Mouse (Mus musculus) erythroblast, embryonic 14.5 days (primary cell): ENCODE results near the gene Scn1b. TPM values are rescaled to one million over a fixed set of nuclear protein-coding genes. Genes with fewer than 3 reads are reported as not detected.

Experiments used
- H3K27me3 ChIP-seq: 2 replicates; pipeline ENCODE4 v1.6.1; 2012; ENCODE audit warnings: inconsistent platforms; ENCODE audit not compliant: control insufficient read depth
- H3K36me3 ChIP-seq: 2 replicates; pipeline ENCODE4 v1.6.1; 2012; ENCODE audit warnings: mild to moderate bottlenecking, inconsistent platforms; ENCODE audit not compliant: control insufficient read depth
- H3K4me1 ChIP-seq: 2 replicates; pipeline ENCODE4 v1.6.1; 2012; ENCODE audit warnings: inconsistent platforms; ENCODE audit not compliant: control insufficient read depth
- H3K4me3 ChIP-seq: replicated peaks from 2 replicates; pipeline ENCODE3; 2012; ENCODE audit warnings: moderate library complexity, mild to moderate bottlenecking, inconsistent platforms
- H3K9me3 ChIP-seq: 2 replicates; pipeline ENCODE4 v1.6.1; 2012; ENCODE audit warnings: low read length, inconsistent platforms, mixed read lengths; ENCODE audit not compliant: control insufficient read depth
- GATA1 ChIP-seq: IDR thresholded peaks from 2 replicates; pipeline ENCODE4 v1.6.1; 2012; ENCODE audit warnings: low read length, inconsistent platforms, mixed read lengths
- TAL1 ChIP-seq: IDR thresholded peaks from 3 replicates; pipeline ENCODE4 v1.6.1; 2012; ENCODE audit warnings: low read length, inconsistent platforms, mixed read lengths
- polyA plus RNA-seq: library from polyadenylated mRNA; stranded (reverse); fragments of >175 nt; gene quantifications from 2 replicates; pipeline ENCODE4 v1.2.3, GENCODE M21; 2012

Scn1b gene
- polyA plus RNA-seq, 1 experiment: 0.07 TPM

DNA sequence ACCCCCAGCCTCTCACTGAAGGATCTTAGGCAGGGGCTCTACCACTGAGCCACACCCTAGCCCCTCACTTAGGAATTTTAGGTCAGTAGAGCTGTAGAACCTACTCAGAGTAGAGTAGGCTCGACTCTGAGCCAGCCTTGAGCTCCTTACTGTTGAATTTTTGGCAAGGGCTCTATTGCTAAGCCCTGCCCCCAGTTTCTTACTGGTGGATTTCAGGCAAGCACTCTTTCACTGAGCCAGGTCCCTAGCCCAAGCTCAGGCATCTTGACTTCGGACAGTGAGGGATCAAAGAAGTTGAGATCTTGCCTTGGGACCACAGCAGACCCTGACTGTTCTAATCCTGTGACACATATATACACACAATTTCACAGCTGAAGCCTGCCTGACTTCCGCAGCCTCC is 3.1 kb downstream of the Scn1b start:
- Histone ChIP-seq H3K9me3 (no peaks in the 10 kb centered on the region), H3K27me3 (peaks cover 39% of the 10 kb centered on the region), H3K4me3 (no peak overlapping the region), H3K36me3 (no peaks in the 10 kb centered on the region; the same call in 1 of the 2 replicates), H3K4me1 (no peaks in the 10 kb centered on the region)
- no peak for TF ChIP-seq TAL1
- TF ChIP-seq GATA1: no peak

- no peaks in the 10 kb centered on the region for H3K9me3 ChIP-seq
- H3K4me3 ChIP-seq: no peak overlapping the region
- H3K4me1 ChIP-seq: no peaks in the 10 kb centered on the region
- H3K36me3 ChIP-seq: no peaks in the 10 kb centered on the region
- TF ChIP-seq TAL1 (no peak), GATA1 (no peak)
- H3K27me3 ChIP-seq: peaks cover 36% of the 10 kb centered on the region
Measured at GRCm38 (mm10) chr7:31122641-31123631, 3.9 kb downstream of the Scn1b start.

GRCm38 (mm10) chr7:31119556-31119955 is 7.2 kb downstream of the Scn1b start:
- Histone ChIP-seq H3K4me3 (no peak overlapping the region), H3K9me3 (no peaks in the 10 kb centered on the region), H3K4me1 (no peaks in the 10 kb centered on the region), H3K36me3 (no peaks in the 10 kb centered on the region), H3K27me3 (peaks cover 3% of the 10 kb centered on the region)
- TF ChIP-seq GATA1 (no peak), TAL1 (no peak)

- H3K27me3 ChIP-seq: no peaks in the 10 kb centered on the region
- no peak for TF ChIP-seq TAL1
- TF ChIP-seq GATA1: no peak
- H3K4me1 ChIP-seq: no peaks in the 10 kb centered on the region
- no peaks in the 10 kb centered on the region for H3K36me3 ChIP-seq
- no peaks in the 10 kb centered on the region for H3K9me3 ChIP-seq
- no peak overlapping the region for H3K4me3 ChIP-seq
Measured at GRCm38 (mm10) chr7:31118486-31118885, 8.3 kb downstream of the Scn1b start.

GRCm38 (mm10) chr7:31117465-31117864 is 9.3 kb downstream of the Scn1b start:
- TF ChIP-seq TAL1 (no peak), GATA1 (no peak)
- no peaks in the 10 kb centered on the region for H3K4me1 ChIP-seq
- no peaks in the 10 kb centered on the region for H3K36me3 ChIP-seq
- H3K27me3 ChIP-seq: no peaks in the 10 kb centered on the region
- H3K4me3 ChIP-seq: no peak overlapping the region
- H3K9me3 ChIP-seq: no peaks in the 10 kb centered on the region

DNA sequence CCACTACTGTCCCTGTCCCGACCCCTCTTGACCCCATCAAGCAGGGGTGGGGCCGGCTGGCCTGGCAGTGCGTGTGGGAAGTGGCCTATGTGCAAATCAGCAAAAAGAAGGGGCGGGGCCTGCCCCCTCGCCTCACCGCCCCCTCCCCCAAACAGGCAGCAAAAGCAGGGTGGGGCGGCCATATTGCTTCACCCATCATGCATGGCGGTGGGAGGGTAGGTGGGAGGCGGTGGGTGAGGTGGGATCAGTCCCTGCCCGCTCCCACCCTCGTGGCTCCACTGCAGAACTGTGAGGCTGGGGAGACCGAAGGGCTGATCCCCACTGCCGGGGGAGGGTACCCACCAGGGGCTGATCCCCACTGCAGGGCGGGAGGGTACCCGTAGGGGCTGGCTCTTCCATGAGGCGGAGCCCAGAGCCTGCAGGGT is 10.1 kb downstream of the Scn1b start:
- H3K36me3 ChIP-seq: no peaks in the 10 kb centered on the region
- TF ChIP-seq GATA1: no peak
- no peak for TF ChIP-seq TAL1
- no peaks in the 10 kb centered on the region for H3K27me3 ChIP-seq
- H3K4me1 ChIP-seq: no peaks in the 10 kb centered on the region
- H3K4me3 ChIP-seq: peak overlapping the region; percentile 9
- H3K9me3 ChIP-seq: no peaks in the 10 kb centered on the region

- Histone ChIP-seq H3K4me3 (no peak overlapping the region), H3K36me3 (no peaks in the 10 kb centered on the region), H3K4me1 (no peaks in the 10 kb centered on the region), H3K27me3 (no peaks in the 10 kb centered on the region), H3K9me3 (no peaks in the 10 kb centered on the region)
- no peak for TF ChIP-seq GATA1
- no peak for TF ChIP-seq TAL1
Measured at GRCm38 (mm10) chr7:31115587-31116043, 11.2 kb downstream of the Scn1b start.

DNA sequence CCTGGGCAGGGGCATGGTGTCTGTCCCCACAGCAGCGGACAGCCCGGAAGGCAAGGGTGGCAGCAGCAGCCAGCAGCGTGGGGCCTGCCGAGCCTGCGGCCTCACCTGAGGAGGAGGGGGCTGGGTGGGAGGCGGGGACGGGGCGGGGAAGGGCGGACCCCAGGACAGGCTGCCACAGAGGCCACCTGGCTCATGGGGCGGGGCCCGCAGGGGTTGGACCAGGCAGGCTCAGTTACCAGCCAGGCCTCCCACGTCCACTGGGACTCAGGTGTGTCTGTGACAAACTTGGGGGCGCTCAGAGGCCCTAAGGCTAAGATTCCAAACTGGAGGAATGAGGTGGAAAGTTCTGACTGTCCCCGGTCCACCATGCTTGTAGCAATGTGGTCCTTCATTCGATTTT is 11.6 kb downstream of the Scn1b start, which contains the start of gene Hpn:
Gene Hpn, minus strand, starts transcription at position 109 of the 400 bp plus-strand sequence.
- Histone ChIP-seq H3K4me3 (peak within 1 kb of the TSS; percentile 47), H3K4me1 (no peaks in the 10 kb centered on the region), H3K36me3 (no peaks in the 10 kb centered on the region; the same call in 1 of the 2 replicates), H3K9me3 (no peaks in the 10 kb centered on the region), H3K27me3 (no peaks in the 10 kb centered on the region)
- no peak for TF ChIP-seq TAL1
- TF ChIP-seq GATA1: no peak

DNA sequence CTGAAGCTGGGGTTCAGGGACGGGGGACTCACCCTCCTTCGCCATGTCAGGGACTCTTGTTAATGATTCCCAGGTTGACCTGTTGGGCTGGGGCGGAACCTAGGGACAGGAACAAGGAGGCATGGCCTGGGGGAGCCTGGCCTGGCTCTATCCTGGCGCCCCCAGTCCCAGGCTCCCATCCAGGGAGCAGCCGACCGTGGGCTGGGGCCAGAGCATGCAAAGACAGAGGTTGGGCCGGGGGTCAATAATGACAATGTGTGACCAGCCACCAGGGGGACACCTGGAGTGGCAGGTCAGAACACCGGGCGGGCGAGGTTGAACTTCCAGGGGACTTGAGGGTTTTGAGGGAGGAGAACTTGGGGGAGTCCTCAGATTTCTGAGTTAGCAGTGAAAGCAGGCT is 12.2 kb downstream of the Scn1b start:
- Histone ChIP-seq H3K4me1 (no peaks in the 10 kb centered on the region), H3K36me3 (no peaks in the 10 kb centered on the region; the same call in 1 of the 2 replicates), H3K9me3 (no peaks in the 10 kb centered on the region), H3K4me3 (peak overlapping the region; percentile 47), H3K27me3 (no peaks in the 10 kb centered on the region)
- TF ChIP-seq GATA1 (no peak), TAL1 (no peak)
